In genomic region chr2:132599127-132599526, GRCm38 (mm10) we compare ENCODE assay signal across 11 mouse cellular contexts. TPM values are rescaled to one million over a fixed set of nuclear protein-coding genes. Genes with fewer than 3 reads are reported as not detected.
DNase-seq lines count a peak whose midpoint lies in the region; ATAC-seq lines count a peak whose summit lies in the region.
"Had no signal": no experiment of that assay in that cellular context is flagged by ENCODE, and none has a peak within 500 bp of the region (broad histone marks: within the 10 kb centered on the region; RNA-seq: fewer than 3 reads in every experiment).

No protein-coding gene starts in this region.

- no peaks in the 10 kb centered on the region for H3K9me3 ChIP-seq in midbrain, embryonic 15.5 days
- no peaks in the 10 kb centered on the region for H3K9me3 ChIP-seq in intestine, embryonic 16.5 days (ENCODE audit: control insufficient read depth, low read length)
- H3K9me3 ChIP-seq: midbrain, embryonic 12.5 days had no signal

- no peak overlapping the region for H3K4me2 ChIP-seq in midbrain, embryonic 15.5 days
- no peak overlapping the region for H3K4me2 ChIP-seq in intestine, embryonic 16.5 days (ENCODE audit: low read depth, low read length)
- H3K4me2 ChIP-seq: midbrain, embryonic 12.5 days had no signal

- no peaks in the 10 kb centered on the region for H3K27me3 ChIP-seq in midbrain, embryonic 15.5 days (replicated peaks)
- H3K27me3 ChIP-seq in intestine, embryonic 16.5 days (replicated peaks; ENCODE audit: control insufficient read depth, insufficient read depth, low read length) = no peaks in the 10 kb centered on the region
- H3K27me3 ChIP-seq: midbrain, embryonic 12.5 days had no signal

- H3K4me1 ChIP-seq in midbrain, embryonic 15.5 days = no peaks in the 10 kb centered on the region
- H3K4me1 ChIP-seq in intestine, embryonic 16.5 days (ENCODE audit: control insufficient read depth, insufficient read depth, low read length) = no peaks in the 10 kb centered on the region
- H3K4me1 ChIP-seq: midbrain, embryonic 12.5 days had no signal

- WGBS in midbrain, embryonic 15.5 days = 87% methylated on average over 6 of the region's 6 CpGs
- 82% methylated on average over 6 of the region's 6 CpGs for WGBS in intestine, embryonic 16.5 days

- no peak overlapping the region for H3K9ac ChIP-seq in midbrain, embryonic 15.5 days
- H3K9ac ChIP-seq in intestine, embryonic 16.5 days (ENCODE audit: low read depth, low read length) = no peak overlapping the region
- H3K9ac ChIP-seq: midbrain, embryonic 12.5 days had no signal

- no peak overlapping the region for H3K4me3 ChIP-seq in midbrain, embryonic 15.5 days
- no peak overlapping the region for H3K4me3 ChIP-seq in intestine, embryonic 16.5 days (ENCODE audit: low read length)
- H3K4me3 ChIP-seq: midbrain, embryonic 12.5 days had no signal

- no peaks in the 10 kb centered on the region for H3K36me3 ChIP-seq in midbrain, embryonic 15.5 days (replicated peaks)
- H3K36me3 ChIP-seq in intestine, embryonic 16.5 days (ENCODE audit: control insufficient read depth, insufficient read depth, low read length) = no peaks in the 10 kb centered on the region
- H3K36me3 ChIP-seq: midbrain, embryonic 12.5 days had no signal

- H3K27ac ChIP-seq in midbrain, embryonic 15.5 days = no peak overlapping the region
- no peak overlapping the region for H3K27ac ChIP-seq in intestine, embryonic 16.5 days (ENCODE audit: low read length)
- H3K27ac ChIP-seq: midbrain, embryonic 12.5 days had no signal

- intact Hi-C loops in heart, postnatal 36 days (cut with DNase I) = no loop called here

- ATAC-seq in monocyte, adult 5-6 weeks (replicated peaks; ENCODE audit: insufficient number of reproducible peaks, low FRiP score, low TSS enrichment, poor library complexity, severe bottlenecking) = peak; percentile 52
- ATAC-seq in midbrain, embryonic 15.5 days (replicated peaks) = no peak
- no peak for ATAC-seq in intestine, embryonic 16.5 days

- DNase-seq in right cerebral cortex, adult 18-20 months = peak; percentile 24
- DNase-seq in right cerebral cortex, adult 2 months (ENCODE audit: low spot score in 2 of 2) = no peak
- peak; percentile 48 for DNase-seq in adrenal gland, postnatal 25 days
- DNase-seq in heart, postnatal 36 days = peak; percentile 56 to 66
- no peak for DNase-seq in cerebellum, adult 9-11 months
- DNase-seq: cerebellum, adult 9-10 months; layer of hippocampus, postnatal 36 days had no signal

RNA-seq across cellular contexts. Expression of gene Gpcpd1, which starts 11.6 kb away (rescaled TPM):
- total RNA-seq in adrenal gland, postnatal 25 days (2021) = 40.1 and 57.3 TPM in 2 replicates
- 100 to 1,000 TPM; 251 to 323 TPM for total RNA-seq in heart, postnatal 36 days (2021)
- 230 to 311 TPM (median 284 TPM) in 3 replicates for total RNA-seq in monocyte, adult 5-6 weeks (2017)
- polyA plus RNA-seq in midbrain, embryonic 15.5 days (2015; fragmentation: Nextera tagmentation; extraction: Ambion mirVana) = 77.8 and 88.7 TPM in 2 replicates
- polyA plus RNA-seq in intestine, embryonic 16.5 days (2015; fragmentation: Nextera tagmentation; extraction: Ambion mirVana) = 17.4 and 20.0 TPM in 2 replicates

Comparison
In these comparisons a context has a peak if more than half of its experiments do, and no peak if none do; other contexts are left out.
1. DNase-seq: peak in right cerebral cortex, adult 18-20 months (single experiment), adrenal gland, postnatal 25 days (single experiment) and heart, postnatal 36 days (2 of 2); none in right cerebral cortex, adult 2 months (0 of 2) and cerebellum, adult 9-11 months (single experiment).